Mouse (Mus musculus): ENCODE measurements around the gene Lpp. TPM values are rescaled to one million over a fixed set of nuclear protein-coding genes. Genes with fewer than 3 reads are reported as not detected.
A peak's percentile ranks its signal among the peaks of the same experiment; 100 is the strongest.

Gene Lpp
- total RNA-seq, 2 experiments from 2014 or later = 5.9 to 6.0 TPM

DNA sequence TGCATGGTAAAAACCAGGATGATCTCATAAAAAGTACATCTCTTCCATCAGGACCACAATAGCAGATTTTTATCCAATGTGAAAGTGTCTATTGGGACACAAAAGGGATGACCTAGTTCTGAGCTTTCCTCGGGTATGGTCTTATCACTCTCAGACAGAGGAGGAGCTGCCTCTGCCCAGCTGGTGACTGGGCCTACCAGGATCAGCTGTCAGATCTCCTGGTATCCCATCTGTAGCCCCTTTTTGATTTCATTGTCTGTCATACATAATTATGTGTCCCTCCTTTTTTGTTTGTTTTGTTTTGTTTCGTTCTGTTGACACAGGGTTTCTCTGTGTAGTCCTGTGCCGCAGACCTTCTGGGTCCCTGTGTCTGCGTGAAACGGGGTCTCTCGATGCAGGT, 644.1 kb downstream of the Lpp start:
- intact Hi-C loops (cut with DNase I) = no loop called here
- DNase-seq (ENCODE audit: low spot score in 2 of 2) = no peak

DNA sequence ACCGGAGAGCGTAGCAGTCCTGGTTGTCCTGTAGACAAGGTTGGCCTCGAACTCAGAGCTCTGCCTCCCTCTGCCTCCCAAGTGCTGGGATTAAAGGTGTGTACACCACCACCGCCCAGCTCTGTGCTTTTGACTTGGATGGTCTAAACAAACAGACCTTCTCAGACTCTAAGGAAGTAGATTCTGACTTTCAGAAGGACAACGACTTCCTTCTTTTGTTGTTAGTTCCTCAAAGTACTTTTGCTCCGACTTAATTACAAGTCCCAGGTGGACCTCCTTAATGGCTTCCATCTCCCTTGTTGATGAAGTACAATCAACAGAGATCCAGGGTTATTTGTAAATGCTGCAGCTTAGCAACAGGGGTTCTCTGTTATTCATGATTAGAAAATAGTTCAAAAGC, 645.2 kb downstream of the Lpp start:
- DNase-seq (ENCODE audit: low spot score in 2 of 2) = no peak
- intact Hi-C loops (cut with DNase I) = no loop called here

DNA sequence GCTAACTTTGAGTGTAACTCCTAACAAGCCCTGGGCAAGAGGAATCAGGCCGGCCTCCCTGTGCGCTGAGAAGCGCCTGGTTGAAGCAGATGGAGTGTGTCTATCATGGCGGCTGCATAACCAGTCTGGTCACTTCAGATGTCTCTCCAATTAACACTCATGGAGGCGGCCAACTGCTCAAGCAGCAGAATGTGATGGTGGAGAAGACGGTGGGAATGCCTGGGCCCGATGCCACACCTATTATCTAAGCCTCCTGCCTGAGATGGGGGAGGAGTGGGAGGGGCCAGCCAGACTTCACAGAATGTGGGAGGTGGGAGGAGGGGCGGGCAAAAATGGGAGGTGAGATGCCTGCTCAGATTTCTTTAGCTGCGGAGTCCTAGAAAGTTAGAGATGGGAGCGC, 646.6 kb downstream of the Lpp start:
- intact Hi-C loops (cut with DNase I) = loop anchor here (1.0 to 2.0 kb wide), 3 partner anchors 23 to 274 kb away; no protein-coding TSS in a partner anchor
- DNase-seq (ENCODE audit: low spot score in 2 of 2) = peak; percentile 45 to 92

DNA sequence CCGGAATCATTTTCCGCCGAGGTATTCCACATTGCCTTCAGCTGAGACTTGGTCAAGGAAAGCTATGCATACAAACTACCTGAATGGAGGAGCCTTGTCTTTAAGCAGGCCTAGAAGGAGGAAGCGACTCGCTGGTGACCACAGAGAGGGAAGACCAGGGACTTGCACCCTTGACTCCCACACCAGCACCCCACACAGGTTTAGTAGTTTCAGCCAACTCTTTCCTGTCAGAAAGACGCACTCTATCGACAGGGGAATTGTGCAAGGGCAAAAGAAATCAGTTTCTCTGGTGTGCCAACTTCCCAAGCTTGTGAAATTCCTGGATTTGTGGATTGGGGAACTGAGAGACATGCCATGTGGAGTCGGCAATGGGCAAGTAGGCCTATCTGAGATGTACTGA, 647.9 kb downstream of the Lpp start:
- intact Hi-C loops (cut with DNase I) = loop anchor here (2.0 kb wide), 2 partner anchors 24 to 80 kb away; no protein-coding TSS in a partner anchor

DNA sequence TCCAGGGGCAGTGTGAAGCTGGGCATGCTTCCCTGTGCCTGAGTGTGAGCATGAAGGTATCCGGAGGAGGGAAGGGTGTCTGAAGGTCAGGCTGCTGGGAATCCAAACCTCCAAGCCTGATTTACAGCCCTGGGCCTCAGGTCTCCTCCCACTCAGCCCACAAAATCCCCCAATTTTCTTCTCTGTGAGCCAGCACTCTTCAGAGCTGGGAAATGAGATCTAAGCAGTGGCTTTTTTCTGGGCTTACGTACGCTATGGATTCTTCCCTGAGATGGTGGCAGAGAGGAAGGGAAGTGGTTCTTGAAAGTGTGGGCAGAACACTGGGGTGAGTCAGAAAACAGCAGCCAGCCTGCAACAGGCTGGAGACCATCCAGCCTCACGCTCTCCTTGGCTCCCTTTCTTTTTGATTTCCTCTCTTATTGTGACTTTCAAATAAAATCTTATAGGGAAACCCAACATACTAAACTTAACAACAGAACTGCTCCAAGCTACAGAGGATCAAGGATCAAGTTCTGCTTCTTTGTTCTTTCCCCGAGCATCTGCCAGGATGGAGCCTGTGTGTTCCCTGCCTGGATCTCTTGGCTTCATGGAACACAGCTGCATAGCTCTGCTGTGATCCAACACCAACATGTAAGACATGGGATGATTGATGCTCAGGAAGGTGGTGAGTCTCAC, 648.7 kb downstream of the Lpp start:
- intact Hi-C loops (cut with DNase I) = loop anchor here (1.0 to 2.0 kb wide), 3 partner anchors 25 to 81 kb away; no protein-coding TSS in a partner anchor
- peak; percentile 48 to 81 for DNase-seq (ENCODE audit: low spot score in 2 of 2)

More for the DNA sequence above, 647.9 kb downstream of the Lpp start:
- no peak for DNase-seq (ENCODE audit: low spot score in 2 of 2)

Small RNA genes within 50 kb of the gene (microRNA-seq; reads per million reads assigned to microRNA genes)
- 576 to 616 reads per million in 2 experiments for gene Mir28a
